Mouse (Mus musculus): ENCODE data around the gene Arhgap44. TPM values are rescaled to one million over a fixed set of nuclear protein-coding genes. Genes with fewer than 3 reads are reported as not detected.

Arhgap44 gene
- polyA plus RNA-seq, 1 experiment: 7.5 TPM

DNA sequence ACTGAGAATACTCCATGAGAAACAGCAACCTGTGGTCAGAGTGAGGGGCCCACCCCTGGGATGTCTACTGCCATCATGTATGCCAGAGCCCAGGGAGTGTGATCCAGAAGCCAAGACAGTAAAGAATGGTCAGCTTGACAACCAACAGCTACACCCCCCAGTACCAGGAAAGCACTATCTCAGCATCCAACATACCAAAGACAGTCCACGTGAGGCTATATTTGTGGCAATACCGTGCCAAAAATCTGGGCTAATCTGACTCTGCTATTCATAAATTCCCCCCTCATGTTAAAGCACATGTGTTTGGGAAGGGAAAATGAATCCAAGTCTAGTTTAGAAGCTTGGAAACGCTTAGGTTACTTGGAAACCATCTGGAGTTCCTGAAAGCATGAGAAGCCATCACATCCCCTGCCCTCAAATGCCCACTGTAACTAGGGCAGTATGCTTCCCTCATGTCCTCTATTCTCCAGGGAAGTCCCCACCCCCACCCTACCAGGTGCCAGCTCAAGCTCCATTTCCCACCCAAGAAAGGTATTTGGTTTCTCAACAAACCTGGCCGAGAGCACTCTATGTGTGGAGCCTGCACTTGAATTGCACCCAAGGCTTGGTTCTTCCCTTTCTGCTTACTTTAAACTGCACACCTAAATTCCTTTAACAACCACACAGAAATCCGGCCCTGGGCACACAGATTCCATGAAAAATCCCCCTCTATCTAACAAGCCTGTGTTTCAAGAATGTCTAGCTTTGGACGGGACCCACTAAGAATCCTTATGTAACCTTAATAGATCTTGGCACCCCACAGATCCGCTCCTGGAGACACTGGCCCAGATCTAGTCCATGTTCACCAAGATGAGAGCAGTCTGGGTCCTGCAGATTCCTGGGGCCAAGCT, 1.5 kb downstream of the Arhgap44 start:
- TF ChIP-seq MYOG (IDR thresholded peaks at IDR 0.05; ENCODE audit: control insufficient read depth in 1 of 3, insufficient read depth in 1 of 3, insufficient read length in 2 of 3, low read depth in 2 of 3): no peak
- TF ChIP-seq TCF12 (IDR thresholded peaks at IDR 0.05; ENCODE audit: insufficient read depth, poor library complexity, severe bottlenecking): no peak
- TF ChIP-seq MYOD1 (IDR thresholded peaks at IDR 0.05; ENCODE audit: control insufficient read depth in 1 of 3, insufficient read length in 2 of 3, low read depth in 2 of 3): no peak
- TF ChIP-seq TCF3 (IDR thresholded peaks at IDR 0.05; ENCODE audit: insufficient read length, low read depth): no peak
- TF ChIP-seq E2F4 (IDR thresholded peaks at IDR 0.05; ENCODE audit: insufficient read depth): no peak
- TF ChIP-seq POLR2A (IDR thresholded peaks at IDR 0.05; ENCODE audit: insufficient read length, low read depth): no peak
- no peak for TF ChIP-seq POLR2AphosphoS2 (IDR thresholded peaks at IDR 0.05; ENCODE audit: insufficient read length, low read depth)
- no peak for TF ChIP-seq CEBPB (IDR thresholded peaks at IDR 0.05; ENCODE audit: insufficient read depth, poor library complexity, severe bottlenecking)
- peak overlapping the region; percentile 98 for H3K4me2 ChIP-seq (ENCODE audit: low read depth)
- no peaks in the 10 kb centered on the region for H3K36me3 ChIP-seq (ENCODE audit: control insufficient read depth, insufficient read depth)
- H3K27me3 ChIP-seq (ENCODE audit: control insufficient read depth, insufficient read depth, insufficient read length): no peaks in the 10 kb centered on the region
- H3K79me2 ChIP-seq (ENCODE audit: control insufficient read depth, insufficient read depth): peaks cover 7% of the 10 kb centered on the region
- H3K4me3 ChIP-seq: peak overlapping the region; percentile 31
- no peak overlapping the region for H3ac ChIP-seq (ENCODE audit: control insufficient read depth, insufficient read length)

DNA sequence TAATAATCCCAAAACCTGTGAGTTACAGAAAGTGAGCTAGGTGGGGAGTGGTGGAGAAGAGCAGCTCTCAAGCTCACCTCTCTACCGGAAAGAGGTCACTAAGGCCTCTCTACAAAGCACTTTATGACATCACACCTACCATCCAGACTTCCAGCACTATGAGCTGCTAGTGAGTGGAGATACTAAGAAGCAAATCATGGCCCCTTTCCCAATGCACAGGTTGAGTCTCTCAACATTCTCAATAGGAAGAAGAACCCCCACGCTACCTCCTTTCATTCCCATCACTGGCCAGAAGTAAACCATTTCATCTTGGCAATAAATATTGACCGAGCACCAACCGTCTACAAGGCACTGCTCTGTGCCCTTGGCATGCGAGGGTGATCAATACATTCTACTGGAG, 3.0 kb downstream of the Arhgap44 start, which contains the start of gene 1700086D15Rik:
TSS of gene 1700086D15Rik (minus strand) at position 101 of the 400 bp plus-strand sequence.
- TF ChIP-seq SRF (IDR thresholded peaks at IDR 0.05; ENCODE audit: control insufficient read depth, insufficient read length, low read depth) (no peak), MAX (IDR thresholded peaks at IDR 0.05; ENCODE audit: low read depth) (no peak), POLR2A (IDR thresholded peaks at IDR 0.05; ENCODE audit: insufficient read length, low read depth) (no peak), POLR2AphosphoS2 (IDR thresholded peaks at IDR 0.05; ENCODE audit: insufficient read length, low read depth) (no peak), REST (IDR thresholded peaks at IDR 0.05; ENCODE audit: insufficient read depth, insufficient read length) (no peak)
- Histone ChIP-seq H3K4me2 (ENCODE audit: low read depth) (no peak within 1 kb of the TSS), H3K4me3 (no peak within 1 kb of the TSS), H3ac (ENCODE audit: control insufficient read depth, insufficient read length) (no peak within 1 kb of the TSS), H3K79me2 (ENCODE audit: control insufficient read depth, insufficient read depth) (peaks cover 7% of the 10 kb centered on the region), H3K27me3 (ENCODE audit: control insufficient read depth, insufficient read depth, insufficient read length) (no peaks in the 10 kb centered on the region), H3K36me3 (ENCODE audit: control insufficient read depth, insufficient read depth) (no peaks in the 10 kb centered on the region)

DNA sequence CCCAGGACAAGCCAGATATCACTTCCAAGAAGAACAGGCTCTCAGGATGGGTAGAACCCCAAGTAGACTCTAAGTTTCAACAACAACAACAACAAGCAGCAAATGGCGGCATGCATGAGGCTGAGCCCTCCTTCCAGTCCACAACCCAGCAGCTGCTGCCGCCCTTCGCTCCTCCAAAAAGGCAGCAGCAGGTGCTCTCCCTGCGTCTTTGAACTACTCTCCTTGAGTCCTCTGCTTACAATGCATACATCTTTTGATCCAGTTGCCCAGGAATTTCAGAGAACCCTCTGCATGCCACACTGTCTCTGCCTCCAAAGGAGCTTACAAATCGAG, 4.1 kb downstream of the Arhgap44 start:
- H3K36me3 ChIP-seq (ENCODE audit: control insufficient read depth, insufficient read depth): no peaks in the 10 kb centered on the region
- H3K4me3 ChIP-seq: no peak overlapping the region
- TF ChIP-seq MYOG (IDR thresholded peaks at IDR 0.05; ENCODE audit: control insufficient read depth in 1 of 3, insufficient read depth in 1 of 3, insufficient read length in 2 of 3, low read depth in 2 of 3) (peak in 2 of 3 experiments; percentile 16 to 34), POLR2A (IDR thresholded peaks at IDR 0.05; ENCODE audit: insufficient read length, low read depth) (no peak), POLR2AphosphoS2 (IDR thresholded peaks at IDR 0.05; ENCODE audit: insufficient read length, low read depth) (no peak), MYOD1 (IDR thresholded peaks at IDR 0.05; ENCODE audit: control insufficient read depth in 1 of 3, insufficient read length in 2 of 3, low read depth in 2 of 3) (peak in 2 of 3 experiments; percentile 91 to 94), CEBPB (IDR thresholded peaks at IDR 0.05; ENCODE audit: insufficient read depth, poor library complexity, severe bottlenecking) (no peak)
- no peak overlapping the region for H3ac ChIP-seq (ENCODE audit: control insufficient read depth, insufficient read length)
- no peak overlapping the region for H3K4me2 ChIP-seq (ENCODE audit: low read depth)
- H3K27me3 ChIP-seq (ENCODE audit: control insufficient read depth, insufficient read depth, insufficient read length): no peaks in the 10 kb centered on the region
- H3K79me2 ChIP-seq (ENCODE audit: control insufficient read depth, insufficient read depth): peaks cover 7% of the 10 kb centered on the region

DNA sequence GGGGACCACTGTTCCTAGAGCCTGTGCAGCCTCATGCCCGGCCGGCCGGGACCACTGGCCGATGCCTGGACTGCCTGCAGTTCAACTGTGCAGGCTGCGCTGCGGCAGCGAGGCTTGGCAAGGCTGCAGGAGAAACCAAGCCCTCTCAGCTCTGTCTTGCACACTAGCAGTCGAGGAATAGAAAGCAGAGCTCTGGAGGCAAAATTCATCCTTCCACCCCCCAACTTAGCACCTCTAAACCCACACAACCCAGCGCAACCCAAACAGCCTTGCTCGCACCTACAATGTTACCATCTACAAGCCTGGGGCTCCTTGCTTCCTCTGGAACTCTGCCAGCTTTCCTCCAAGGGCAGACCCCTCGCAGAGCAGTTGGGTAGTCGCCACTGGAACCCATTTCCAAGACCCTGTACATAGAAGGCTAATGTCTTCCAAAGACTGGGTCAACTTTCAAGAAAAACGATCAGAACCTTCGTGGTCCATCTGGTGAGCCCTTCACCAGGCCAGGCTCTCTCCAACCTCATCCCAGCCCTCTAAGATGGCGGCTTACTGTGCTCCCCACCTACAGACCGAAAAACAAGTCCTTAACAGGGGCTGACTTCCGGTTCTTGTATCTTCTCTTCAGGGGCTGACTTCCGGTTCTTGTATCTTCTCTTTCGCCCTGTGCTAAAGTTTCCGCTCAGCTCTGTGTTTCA, 4.6 kb downstream of the Arhgap44 start:
- Histone ChIP-seq H3K4me2 (ENCODE audit: low read depth) (no peak overlapping the region), H3K4me3 (no peak overlapping the region), H3K27me3 (ENCODE audit: control insufficient read depth, insufficient read depth, insufficient read length) (no peaks in the 10 kb centered on the region), H3K36me3 (ENCODE audit: control insufficient read depth, insufficient read depth) (no peaks in the 10 kb centered on the region), H3ac (ENCODE audit: control insufficient read depth, insufficient read length) (no peak overlapping the region), H3K79me2 (ENCODE audit: control insufficient read depth, insufficient read depth) (peaks cover 7% of the 10 kb centered on the region)
- TF ChIP-seq POLR2A (IDR thresholded peaks at IDR 0.05; ENCODE audit: insufficient read length, low read depth) (no peak), E2F4 (IDR thresholded peaks at IDR 0.05; ENCODE audit: insufficient read depth) (no peak), MAX (IDR thresholded peaks at IDR 0.05; ENCODE audit: low read depth) (no peak), SRF (IDR thresholded peaks at IDR 0.05; ENCODE audit: control insufficient read depth, insufficient read length, low read depth) (no peak)

DNA sequence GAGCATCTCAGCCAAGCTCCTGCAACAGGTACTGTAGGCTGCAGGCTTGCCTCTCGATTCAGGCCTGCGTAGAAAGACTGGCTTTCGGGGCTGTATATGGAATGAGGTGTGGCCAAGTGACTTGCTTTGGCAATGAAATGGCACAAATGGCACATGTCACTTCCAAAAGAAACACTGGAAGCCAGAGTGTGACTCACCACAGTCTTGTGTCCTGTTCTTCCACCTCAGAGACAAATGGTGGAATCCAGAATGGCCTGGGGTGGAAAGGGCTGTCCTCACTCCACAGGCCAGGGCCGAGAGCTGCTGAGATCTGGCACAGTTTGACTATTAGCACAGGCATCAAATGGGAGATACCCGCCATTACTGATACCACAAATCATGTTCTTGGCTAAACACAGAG, 9.8 kb downstream of the Arhgap44 start:
- no peak for TF ChIP-seq TCF12 (IDR thresholded peaks at IDR 0.05; ENCODE audit: insufficient read depth, poor library complexity, severe bottlenecking)
- peak in 1 of 3 experiments; percentile 20 for TF ChIP-seq MYOD1 (IDR thresholded peaks at IDR 0.05; ENCODE audit: control insufficient read depth in 1 of 3, insufficient read length in 2 of 3, low read depth in 2 of 3)
- TF ChIP-seq MYOG (IDR thresholded peaks at IDR 0.05; ENCODE audit: control insufficient read depth in 1 of 3, insufficient read depth in 1 of 3, insufficient read length in 2 of 3, low read depth in 2 of 3): peak in 1 of 3 experiments; percentile 9
- H3K36me3 ChIP-seq (ENCODE audit: control insufficient read depth, insufficient read depth): no peaks in the 10 kb centered on the region
- no peak overlapping the region for H3K4me2 ChIP-seq (ENCODE audit: low read depth)
- H3K79me2 ChIP-seq (ENCODE audit: control insufficient read depth, insufficient read depth): no peaks in the 10 kb centered on the region
- no peak overlapping the region for H3ac ChIP-seq (ENCODE audit: control insufficient read depth, insufficient read length)
- H3K4me3 ChIP-seq: no peak overlapping the region
- H3K27me3 ChIP-seq (ENCODE audit: control insufficient read depth, insufficient read depth, insufficient read length): no peaks in the 10 kb centered on the region

Measured in myocyte (in vitro differentiated cells).